Mouse (Mus musculus): ENCODE results near the gene Ngp. TPM values are rescaled to one million over a fixed set of nuclear protein-coding genes. Genes with fewer than 3 reads are reported as not detected.
"Not testable (repeated sequence)": the region's sequence is repeated elsewhere in the genome, so short reads cannot be mapped to it uniquely, and the experiment has no call there.

Gene Ngp
- 3.3 and 6.5 TPM in 2 replicates for polyA plus RNA-seq (2015; fragmentation: Nextera tagmentation; extraction: Ambion mirVana)

DNA sequence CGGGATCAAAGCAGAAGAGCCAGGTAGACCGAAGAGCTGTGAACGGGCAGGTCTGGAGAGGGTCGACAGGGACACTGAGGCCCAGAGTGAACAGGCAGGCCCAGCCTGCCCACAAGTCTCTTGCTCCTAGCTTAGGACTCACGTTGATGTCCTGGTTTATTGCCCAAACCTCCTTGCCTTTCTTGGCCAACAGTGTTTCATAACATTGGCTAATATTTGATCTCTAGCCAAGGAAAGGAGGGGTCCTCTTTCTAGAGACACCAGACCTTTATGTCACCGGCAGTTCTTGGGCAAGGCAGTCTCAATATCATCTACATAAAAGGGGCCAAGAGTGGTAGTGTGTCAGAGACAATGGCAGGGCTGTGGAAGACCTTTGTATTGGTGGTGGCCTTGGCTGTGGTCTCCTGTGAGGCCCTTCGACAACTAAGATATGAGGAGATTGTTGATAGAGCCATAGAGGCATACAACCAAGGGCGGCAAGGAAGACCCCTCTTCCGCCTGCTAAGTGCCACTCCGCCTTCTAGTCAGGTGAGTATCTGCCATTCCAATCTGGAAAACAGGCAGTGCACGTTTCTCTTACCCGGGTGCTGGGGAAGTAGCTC is at the start of gene Ngp:
TSS of gene Ngp (plus strand) at position 237 of the 602 bp plus-strand sequence.
- WGBS: 84% methylated on average over 12 of the region's 12 CpGs
- Histone ChIP-seq H3K4me2 (ENCODE audit: low read depth, low read length) (no peak within 1 kb of the TSS), H3K4me1 (ENCODE audit: control insufficient read depth, insufficient read depth, low read length) (no peaks in the 10 kb centered on the region), H3K9me3 (replicated peaks; ENCODE audit: control insufficient read depth, low read length) (no peaks in the 10 kb centered on the region), H3K36me3 (ENCODE audit: control insufficient read depth, insufficient read depth) (no peaks in the 10 kb centered on the region), H3K4me3 (ENCODE audit: low read length) (no peak within 1 kb of the TSS), H3K27me3 (ENCODE audit: control insufficient read depth, insufficient read depth, low read length) (no peaks in the 10 kb centered on the region), H3K27ac (ENCODE audit: low read length) (no peak within 1 kb of the TSS), H3K9ac (ENCODE audit: low read length) (no peak within 1 kb of the TSS)
- no peak for ATAC-seq (replicated peaks; ENCODE audit: extremely low read depth, insufficient read depth, low FRiP score)

DNA sequence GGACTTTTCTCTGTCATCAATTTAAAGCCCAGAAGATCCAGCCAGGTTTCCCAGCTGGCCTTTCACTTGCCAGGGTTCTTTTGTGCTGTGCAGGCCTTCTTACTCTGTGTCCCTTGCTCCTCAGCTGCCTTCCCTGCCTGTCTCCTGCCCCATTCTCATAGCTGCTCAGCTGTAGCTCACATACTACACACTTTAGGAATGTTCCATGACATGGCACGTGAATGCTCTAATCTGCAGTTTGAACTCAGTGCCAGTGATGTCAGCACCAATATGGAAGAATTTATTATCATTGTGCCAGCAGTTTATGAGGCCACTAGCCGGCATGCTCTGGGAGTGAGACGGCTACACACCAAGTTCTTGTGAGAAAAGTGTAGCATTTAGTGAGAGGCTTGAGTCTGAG is 49.7 kb upstream of the Ngp start:
- Histone ChIP-seq H3K9me3 (replicated peaks; ENCODE audit: control insufficient read depth, low read length) (no peaks in the 10 kb centered on the region), H3K27ac (ENCODE audit: low read length) (peak overlapping the region; percentile 30), H3K9ac (ENCODE audit: low read length) (no peak overlapping the region), H3K4me2 (ENCODE audit: low read depth, low read length) (no peak overlapping the region), H3K4me3 (ENCODE audit: low read length) (no peak overlapping the region), H3K27me3 (ENCODE audit: control insufficient read depth, insufficient read depth, low read length) (no peaks in the 10 kb centered on the region), H3K36me3 (ENCODE audit: control insufficient read depth, insufficient read depth) (peaks cover 2% of the 10 kb centered on the region; the same call in 1 of the 2 replicates), H3K4me1 (ENCODE audit: control insufficient read depth, insufficient read depth, low read length) (peaks cover 13% of the 10 kb centered on the region)
- 58% methylated on average over 3 of the region's 3 CpGs for WGBS
- ATAC-seq (replicated peaks; ENCODE audit: extremely low read depth, insufficient read depth, low FRiP score): peak; percentile 70

DNA sequence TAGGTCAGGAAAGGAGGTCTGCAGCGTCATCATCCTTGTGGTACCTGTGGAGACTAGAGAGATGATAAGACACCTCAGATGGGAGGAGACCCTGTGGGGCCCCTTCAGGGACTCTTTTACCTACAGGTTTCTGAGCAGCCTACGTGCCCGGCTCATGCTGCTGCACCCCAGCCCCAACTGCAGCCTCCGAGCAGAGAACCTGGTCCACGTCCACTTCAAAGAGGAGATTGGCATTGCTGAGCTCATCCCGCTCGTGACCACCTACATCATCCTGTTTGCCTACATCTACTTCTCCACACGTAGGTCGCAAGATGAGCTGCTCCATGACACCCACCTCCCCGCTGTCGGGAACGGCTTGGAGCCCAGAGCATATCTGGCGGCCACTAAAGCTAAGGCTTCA is 45.7 kb upstream of the Ngp start:
- ATAC-seq (replicated peaks; ENCODE audit: extremely low read depth, insufficient read depth, low FRiP score): no peak
- H3K9me3 ChIP-seq (replicated peaks; ENCODE audit: control insufficient read depth, low read length): no peaks in the 10 kb centered on the region

DNA sequence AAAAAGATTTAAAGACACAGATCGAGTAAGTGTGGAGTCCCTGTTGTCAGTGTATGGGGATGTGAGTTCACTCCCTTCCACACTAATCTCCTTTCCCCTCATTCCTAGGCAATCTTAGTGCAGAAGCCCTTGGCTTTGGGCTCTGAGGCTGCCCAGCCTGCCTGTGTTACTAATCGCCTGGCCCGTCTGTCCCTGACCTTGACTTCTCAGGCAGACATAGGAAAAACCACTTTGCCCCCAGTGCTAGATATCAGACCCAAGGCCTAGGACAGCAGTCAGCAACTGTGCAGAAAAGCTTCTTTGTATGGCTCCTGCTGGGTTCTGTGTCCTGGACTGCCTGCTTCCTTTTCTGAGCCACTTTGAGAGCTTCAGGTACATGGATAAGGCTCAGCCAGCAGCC is 43.9 kb upstream of the Ngp start:
- Histone ChIP-seq H3K27ac (ENCODE audit: low read length) (no peak overlapping the region), H3K4me3 (ENCODE audit: low read length) (no peak overlapping the region), H3K4me1 (ENCODE audit: control insufficient read depth, insufficient read depth, low read length) (no peaks in the 10 kb centered on the region), H3K9me3 (replicated peaks; ENCODE audit: control insufficient read depth, low read length) (no peaks in the 10 kb centered on the region), H3K27me3 (ENCODE audit: control insufficient read depth, insufficient read depth, low read length) (no peaks in the 10 kb centered on the region), H3K36me3 (ENCODE audit: control insufficient read depth, insufficient read depth) (peaks cover 14% of the 10 kb centered on the region), H3K9ac (ENCODE audit: low read length) (no peak overlapping the region), H3K4me2 (ENCODE audit: low read depth, low read length) (no peak overlapping the region)
- no peak for ATAC-seq (replicated peaks; ENCODE audit: extremely low read depth, insufficient read depth, low FRiP score)
- WGBS: 58% methylated on average over 3 of the region's 3 CpGs

More for the DNA sequence above, 45.7 kb upstream of the Ngp start:
- H3K9ac ChIP-seq (ENCODE audit: low read length): no peak overlapping the region
- 86% methylated on average over 13 of the region's 13 CpGs for WGBS
- peaks cover 10% of the 10 kb centered on the region for H3K4me1 ChIP-seq (ENCODE audit: control insufficient read depth, insufficient read depth, low read length)
- H3K27me3 ChIP-seq (ENCODE audit: control insufficient read depth, insufficient read depth, low read length): no peaks in the 10 kb centered on the region
- H3K36me3 ChIP-seq (ENCODE audit: control insufficient read depth, insufficient read depth): peaks cover 14% of the 10 kb centered on the region
- no peak overlapping the region for H3K4me2 ChIP-seq (ENCODE audit: low read depth, low read length)
- H3K27ac ChIP-seq (ENCODE audit: low read length): no peak overlapping the region
- no peak overlapping the region for H3K4me3 ChIP-seq (ENCODE audit: low read length)

DNA sequence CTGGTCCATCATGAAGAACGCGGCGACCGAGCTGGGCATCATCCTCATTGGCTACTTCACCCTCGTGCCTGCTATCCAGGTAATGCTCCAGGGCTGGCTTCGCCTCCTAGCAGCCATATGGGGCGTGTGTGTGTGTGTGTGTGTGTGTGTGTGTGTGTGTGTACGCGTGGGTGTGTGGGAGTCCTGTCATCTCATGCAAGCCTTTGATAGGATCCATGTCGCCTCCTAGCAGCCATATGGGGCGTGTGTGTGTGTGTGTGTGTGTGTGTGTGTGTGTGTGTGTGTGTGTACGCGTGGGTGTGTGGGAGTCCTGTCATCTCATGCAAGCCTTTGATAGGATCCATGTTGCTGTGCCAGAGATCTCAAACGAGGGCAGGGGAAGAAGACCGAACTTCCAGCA is 41.9 kb upstream of the Ngp start:
- H3K9me3 ChIP-seq (replicated peaks; ENCODE audit: control insufficient read depth, low read length); ATAC-seq (replicated peaks; ENCODE audit: extremely low read depth, insufficient read depth, low FRiP score); H3K4me3 ChIP-seq (ENCODE audit: low read length); H3K4me2 ChIP-seq (ENCODE audit: low read depth, low read length); H3K4me1 ChIP-seq (ENCODE audit: control insufficient read depth, insufficient read depth, low read length); H3K27me3 ChIP-seq (ENCODE audit: control insufficient read depth, insufficient read depth, low read length); H3K27ac ChIP-seq (ENCODE audit: low read length); H3K9ac ChIP-seq (ENCODE audit: low read length): not testable (repeated sequence)
- H3K36me3 ChIP-seq (ENCODE audit: control insufficient read depth, insufficient read depth): peaks cover 14% of the 10 kb centered on the region
- whole genome bisulfite sequencing: 81% methylated on average over 13 of the region's 15 CpGs

- H3K27ac ChIP-seq (ENCODE audit: low read length): no peak overlapping the region
- H3K9me3 ChIP-seq (replicated peaks; ENCODE audit: control insufficient read depth, low read length): no peaks in the 10 kb centered on the region
- H3K4me2 ChIP-seq (ENCODE audit: low read depth, low read length): no peak overlapping the region
- H3K4me1 ChIP-seq (ENCODE audit: control insufficient read depth, insufficient read depth, low read length): no peaks in the 10 kb centered on the region
- WGBS: 91% methylated on average over 8 of the region's 8 CpGs
- H3K27me3 ChIP-seq (ENCODE audit: control insufficient read depth, insufficient read depth, low read length): no peaks in the 10 kb centered on the region
- H3K36me3 ChIP-seq (ENCODE audit: control insufficient read depth, insufficient read depth): peaks cover 23% of the 10 kb centered on the region
- H3K4me3 ChIP-seq (ENCODE audit: low read length): no peak overlapping the region
- H3K9ac ChIP-seq (ENCODE audit: low read length): no peak overlapping the region
- no peak for ATAC-seq (replicated peaks; ENCODE audit: extremely low read depth, insufficient read depth, low FRiP score)
Observed at GRCm38 (mm10) chr9:110379361-110379760, 40.2 kb upstream of the Ngp start.

DNA sequence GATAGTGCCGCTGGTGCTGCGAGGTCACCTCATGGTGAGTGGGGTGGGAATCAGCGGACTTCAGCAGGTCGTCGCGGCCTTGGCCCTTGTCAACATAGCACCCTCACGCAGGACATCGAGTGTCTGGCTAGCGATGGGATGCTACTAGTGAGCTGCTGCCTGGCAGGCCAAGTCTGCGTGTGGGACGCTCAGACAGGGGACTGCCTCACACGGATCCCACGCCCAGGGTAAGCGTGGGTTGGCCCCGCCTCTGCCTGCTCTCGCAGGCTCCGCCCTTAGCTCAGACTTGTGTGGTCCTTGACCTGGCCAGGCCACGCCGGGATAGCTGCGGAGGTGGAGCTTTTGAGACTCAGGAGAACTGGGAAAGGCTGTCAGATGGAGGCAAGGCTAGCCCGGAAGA is 38.9 kb upstream of the Ngp start:
- Histone ChIP-seq H3K4me3 (ENCODE audit: low read length) (peak overlapping the region; percentile 19), H3K9me3 (replicated peaks; ENCODE audit: control insufficient read depth, low read length) (no peaks in the 10 kb centered on the region), H3K27me3 (ENCODE audit: control insufficient read depth, insufficient read depth, low read length) (no peaks in the 10 kb centered on the region), H3K9ac (ENCODE audit: low read length) (no peak overlapping the region), H3K36me3 (ENCODE audit: control insufficient read depth, insufficient read depth) (peaks cover 35% of the 10 kb centered on the region), H3K27ac (ENCODE audit: low read length) (no peak overlapping the region), H3K4me1 (ENCODE audit: control insufficient read depth, insufficient read depth, low read length) (no peaks in the 10 kb centered on the region), H3K4me2 (ENCODE audit: low read depth, low read length) (peak overlapping the region; percentile 60)
- ATAC-seq (replicated peaks; ENCODE audit: extremely low read depth, insufficient read depth, low FRiP score): no peak
- 27% methylated on average over 21 of the region's 21 CpGs for WGBS

- no peak for ATAC-seq (replicated peaks; ENCODE audit: extremely low read depth, insufficient read depth, low FRiP score)
- Histone ChIP-seq H3K9me3 (replicated peaks; ENCODE audit: control insufficient read depth, low read length) (no peaks in the 10 kb centered on the region), H3K4me1 (ENCODE audit: control insufficient read depth, insufficient read depth, low read length) (no peaks in the 10 kb centered on the region), H3K36me3 (ENCODE audit: control insufficient read depth, insufficient read depth) (peaks cover 41% of the 10 kb centered on the region), H3K4me3 (ENCODE audit: low read length) (no peak overlapping the region), H3K9ac (ENCODE audit: low read length) (no peak overlapping the region), H3K27me3 (ENCODE audit: control insufficient read depth, insufficient read depth, low read length) (no peaks in the 10 kb centered on the region), H3K27ac (ENCODE audit: low read length) (no peak overlapping the region), H3K4me2 (ENCODE audit: low read depth, low read length) (no peak overlapping the region)
- 74% methylated on average over 12 of the region's 12 CpGs for WGBS
Observed at GRCm38 (mm10) chr9:110381292-110381691, 38.3 kb upstream of the Ngp start.

DNA sequence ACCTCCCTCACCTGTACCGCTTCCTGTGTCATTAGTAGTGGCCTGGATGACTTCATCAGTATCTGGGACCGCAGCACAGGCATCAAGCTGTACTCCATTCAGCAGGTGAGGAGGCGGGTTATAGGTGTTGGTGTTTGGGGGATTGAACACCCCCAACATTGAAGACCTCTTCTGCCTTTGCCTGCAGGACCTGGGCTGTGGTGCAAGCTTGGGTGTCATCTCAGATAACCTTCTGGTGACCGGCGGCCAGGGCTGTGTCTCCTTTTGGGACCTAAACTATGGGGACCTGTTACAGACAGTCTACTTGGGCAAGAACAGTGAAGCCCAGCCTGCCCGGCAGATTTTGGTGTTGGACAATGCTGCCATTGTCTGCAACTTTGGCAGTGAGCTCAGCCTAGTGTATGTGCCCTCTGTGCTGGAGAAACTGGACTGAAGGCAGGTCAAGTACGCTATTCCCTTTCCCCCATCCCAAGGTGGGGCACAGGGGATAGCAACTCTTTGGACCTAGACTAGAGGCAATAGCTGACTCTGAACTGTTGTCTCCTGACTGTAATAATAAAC is 35.1 kb upstream of the Ngp start:
- 85% methylated on average over 7 of the region's 7 CpGs for WGBS
- Histone ChIP-seq H3K36me3 (ENCODE audit: control insufficient read depth, insufficient read depth) (peaks cover 46% of the 10 kb centered on the region), H3K27ac (ENCODE audit: low read length) (no peak overlapping the region), H3K4me2 (ENCODE audit: low read depth, low read length) (no peak overlapping the region), H3K9me3 (replicated peaks; ENCODE audit: control insufficient read depth, low read length) (no peaks in the 10 kb centered on the region), H3K9ac (ENCODE audit: low read length) (no peak overlapping the region), H3K27me3 (ENCODE audit: control insufficient read depth, insufficient read depth, low read length) (no peaks in the 10 kb centered on the region), H3K4me1 (ENCODE audit: control insufficient read depth, insufficient read depth, low read length) (no peaks in the 10 kb centered on the region), H3K4me3 (ENCODE audit: low read length) (no peak overlapping the region)
- ATAC-seq (replicated peaks; ENCODE audit: extremely low read depth, insufficient read depth, low FRiP score): no peak
